Mouse (Mus musculus) midbrain, embryonic 13.5 days (tissue): Measurements from ENCODE around the gene Fxyd1. TPM values are rescaled to one million over a fixed set of nuclear protein-coding genes. Genes with fewer than 3 reads are reported as not detected.

ENCODE experiments used
- microRNA-seq: library from miRNA; unstranded; fragments of <30 nt; microRNA quantifications from one replicate; pipeline ENCODE4, GENCODE M21; 2016
- polyA plus RNA-seq: library from polyadenylated mRNA; unstranded; fragments of >200 nt; fragmentation: Nextera tagmentation; extraction: Ambion mirVana; gene quantifications from 2 replicates; pipeline ENCODE4 v1.2.1, GENCODE M21; 2015

Gene Fxyd1
- polyA plus RNA-seq, 1 experiment from 2014 or later = 5.6 TPM

Small RNAs within 50 kb of the gene (microRNA-seq; reads per million reads assigned to microRNA genes)
- gene Mir7050 = not detected

Other genes with a start within 250 kb of the Fxyd1 start
- 0.17 and 0.50 TPM in 2 replicates for gene Ffar2, start 233.4 kb downstream of the Fxyd1 start, polyA plus RNA-seq
- not detected in 2 replicates for gene Ffar3, start 201.0 kb downstream of the Fxyd1 start, polyA plus RNA-seq
- gene Ffar1, start 195.6 kb downstream of the Fxyd1 start, polyA plus RNA-seq = not detected in 2 replicates
- not detected in 2 replicates for gene Cd22, start 176.9 kb downstream of the Fxyd1 start, polyA plus RNA-seq
- 1.3 and 1.5 TPM in 2 replicates for gene Mag, start 142.3 kb downstream of the Fxyd1 start, polyA plus RNA-seq
- gene Hamp2, start 132.5 kb downstream of the Fxyd1 start, polyA plus RNA-seq = not detected in 2 replicates
- not detected in 2 replicates for gene Hamp, start 113.2 kb downstream of the Fxyd1 start, polyA plus RNA-seq
- gene Usf2, start 100.4 kb downstream of the Fxyd1 start, polyA plus RNA-seq = 24.2 and 27.6 TPM in 2 replicates
- gene Lsr, start 83.7 kb downstream of the Fxyd1 start, polyA plus RNA-seq = 13.5 and 16.1 TPM in 2 replicates
- 0.17 and 0.38 TPM in 2 replicates for gene Fam187b, start 83.4 kb downstream of the Fxyd1 start, polyA plus RNA-seq
- 10.3 and 11.7 TPM in 2 replicates for gene Fxyd5, start 14.7 kb downstream of the Fxyd1 start, polyA plus RNA-seq
- gene Fxyd7, start 5.7 kb downstream of the Fxyd1 start, polyA plus RNA-seq = 49.2 and 50.8 TPM in 2 replicates
- 0.16 and 0.30 TPM in 2 replicates for gene Lgi4, start 2.1 kb upstream of the Fxyd1 start, polyA plus RNA-seq
- gene Fxyd3, start 19.5 kb upstream of the Fxyd1 start, polyA plus RNA-seq = 0.47 TPM in 1 of 2 replicates, not detected in the other
- 0.18 and 0.59 TPM in 2 replicates for gene Hpn, start 58.1 kb upstream of the Fxyd1 start, polyA plus RNA-seq
- gene Scn1b, start 69.8 kb upstream of the Fxyd1 start, polyA plus RNA-seq = 1.2 and 2.7 TPM in 2 replicates
- 213 and 241 TPM in 2 replicates for gene Gramd1a, start 98.7 kb upstream of the Fxyd1 start, polyA plus RNA-seq
- gene Scgb2b2, start 233.3 kb upstream of the Fxyd1 start, polyA plus RNA-seq = not detected in 2 replicates
- gene Scgb1b2, start 234.6 kb upstream of the Fxyd1 start, polyA plus RNA-seq = not detected in 2 replicates